Mouse (Mus musculus) C2C12 (cell line): Measurements from ENCODE around the gene Ddx47.
A peak's percentile ranks its signal among the peaks of the same experiment; 100 is the strongest.

Experiments
- CTCF ChIP-seq: IDR thresholded peaks from one replicate; pipeline ENCODE4 v1.5.1; 2011; ENCODE audit not compliant: control insufficient read depth, insufficient read depth, insufficient read length
- USF1 ChIP-seq: IDR thresholded peaks from one replicate; pipeline ENCODE4 v1.6.1; 2011; ENCODE audit warnings: low read depth, mild to moderate bottlenecking, control low read depth, moderate library complexity

DNA sequence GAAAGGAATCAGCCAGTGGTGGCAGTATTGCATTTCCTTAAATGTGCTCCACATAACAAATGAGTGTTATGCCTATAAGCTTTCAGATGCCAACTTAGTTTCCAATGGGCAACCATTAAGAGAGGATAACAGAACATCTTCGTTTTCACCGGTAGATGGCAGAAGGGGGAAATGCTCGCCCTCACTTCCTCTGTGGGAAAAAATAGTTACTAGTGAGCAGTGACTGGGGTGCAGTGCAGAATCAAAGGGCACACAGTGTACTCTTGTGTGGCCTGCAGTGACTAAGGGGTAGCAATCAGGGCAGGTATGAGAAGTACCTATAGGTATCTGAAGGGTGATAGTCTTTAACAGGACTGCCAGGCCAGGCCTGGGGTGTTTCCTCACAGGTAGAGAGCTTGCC lies 14.8 kb downstream of the Ddx47 start:
- TF ChIP-seq CTCF (peak; percentile 23), USF1 (no peak)
